Mouse (Mus musculus): ENCODE measurements around the gene Kif24. TPM values are rescaled to one million over a fixed set of nuclear protein-coding genes. Genes with fewer than 3 reads are reported as not detected.

Gene Kif24
- polyA plus RNA-seq, 1 experiment from 2014 or later: 2.3 TPM

GRCm38 (mm10) chr4:41460690-41461089 is 4.0 kb downstream of the Kif24 start:
- Histone ChIP-seq H3K9ac (no peak overlapping the region), H3K9me3 (no peaks in the 10 kb centered on the region), H3K36me3 (no peaks in the 10 kb centered on the region), H3K4me2 (no peak overlapping the region), H3K27me3 (no peaks in the 10 kb centered on the region), H3K4me3 (no peak overlapping the region), H3K4me1 (replicated peaks) (peaks cover 14% of the 10 kb centered on the region), H3K27ac (replicated peaks) (no peak overlapping the region)
- WGBS: 98% methylated on average over 1 of the region's 1 CpGs
- no peak for ATAC-seq (ENCODE audit: low read depth)

DNA sequence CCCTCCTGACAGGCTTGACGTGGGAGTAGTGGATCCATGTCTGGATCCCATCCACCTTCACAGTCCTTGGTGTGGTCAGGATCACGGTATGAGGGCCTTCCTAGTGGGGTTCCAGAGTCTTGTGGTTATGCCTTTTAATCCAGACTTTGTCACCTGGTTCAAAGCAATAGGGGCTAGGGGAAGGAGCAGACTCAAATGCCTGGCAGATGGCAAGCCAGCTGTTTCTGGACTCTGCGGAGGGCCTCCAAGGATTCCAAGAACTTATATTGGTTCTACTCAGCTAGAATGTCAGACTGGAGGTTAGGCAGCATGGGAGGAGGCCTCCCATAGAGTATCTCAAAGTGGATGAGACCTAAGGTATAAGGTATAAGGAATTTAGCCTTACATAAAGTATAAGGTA is 17.1 kb downstream of the Kif24 start:
- WGBS: 93% methylated on average over 3 of the region's 3 CpGs
- no peak for ATAC-seq (ENCODE audit: low read depth)
- Histone ChIP-seq H3K4me2 (no peak overlapping the region), H3K4me3 (no peak overlapping the region), H3K27ac (replicated peaks) (no peak overlapping the region), H3K9me3 (no peaks in the 10 kb centered on the region), H3K36me3 (0 out of 2 replicates have a peak, but pooled peaks cover 6% of the 10 kb centered on the region), H3K9ac (no peak overlapping the region), H3K27me3 (no peaks in the 10 kb centered on the region), H3K4me1 (replicated peaks) (no peaks in the 10 kb centered on the region)

- ATAC-seq (ENCODE audit: low read depth): no peak
- no peaks in the 10 kb centered on the region for H3K9me3 ChIP-seq
- no peak overlapping the region for H3K9ac ChIP-seq
- H3K4me3 ChIP-seq: no peak overlapping the region
- no peak overlapping the region for H3K27ac ChIP-seq (replicated peaks)
- 0 out of 2 replicates have a peak, but pooled peaks cover 6% of the 10 kb centered on the region for H3K36me3 ChIP-seq
- H3K27me3 ChIP-seq: no peaks in the 10 kb centered on the region
- H3K4me1 ChIP-seq (replicated peaks): no peaks in the 10 kb centered on the region
- WGBS: 85% methylated on average over 4 of the region's 4 CpGs
- no peak overlapping the region for H3K4me2 ChIP-seq
Measured at GRCm38 (mm10) chr4:41442790-41443302, 21.8 kb downstream of the Kif24 start.

DNA sequence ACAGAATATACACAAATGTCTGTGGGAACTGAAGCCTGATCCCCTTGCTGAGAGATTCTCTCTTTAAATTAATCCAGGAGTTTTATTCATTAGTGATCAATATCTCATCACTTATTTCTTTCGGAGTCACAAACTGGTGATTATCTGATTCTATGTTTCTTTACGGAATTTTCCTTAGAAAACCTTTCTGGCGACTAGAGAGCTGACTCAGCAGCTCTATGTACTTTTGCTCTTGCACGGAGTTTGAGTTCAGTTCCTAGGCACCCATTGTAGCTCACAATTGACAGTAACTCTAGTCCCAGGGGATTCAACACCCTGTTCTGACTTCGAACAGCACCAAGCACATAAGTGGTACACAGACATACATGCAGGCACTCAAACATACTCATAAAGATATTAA is 25.8 kb downstream of the Kif24 start:
- 88% methylated on average over 5 of the region's 5 CpGs for WGBS
- ATAC-seq (ENCODE audit: low read depth): no peak
- no peak overlapping the region for H3K9ac ChIP-seq

GRCm38 (mm10) chr4:41416966-41417365 is 47.7 kb downstream of the Kif24 start:
- H3K36me3 ChIP-seq: no peaks in the 10 kb centered on the region
- no peak overlapping the region for H3K4me2 ChIP-seq
- H3K27me3 ChIP-seq: no peaks in the 10 kb centered on the region
- no peak overlapping the region for H3K4me3 ChIP-seq
- no peak overlapping the region for H3K9ac ChIP-seq
- H3K27ac ChIP-seq (replicated peaks): no peak overlapping the region
- no peaks in the 10 kb centered on the region for H3K4me1 ChIP-seq (replicated peaks)
- no peak for ATAC-seq (ENCODE audit: low read depth)
- H3K9me3 ChIP-seq: no peaks in the 10 kb centered on the region

More for the DNA sequence above, 25.8 kb downstream of the Kif24 start:
- Histone ChIP-seq H3K9me3 (no peaks in the 10 kb centered on the region), H3K36me3 (no peaks in the 10 kb centered on the region), H3K27ac (replicated peaks) (no peak overlapping the region), H3K4me2 (no peak overlapping the region), H3K4me3 (no peak overlapping the region), H3K4me1 (replicated peaks) (no peaks in the 10 kb centered on the region), H3K27me3 (no peaks in the 10 kb centered on the region)

GRCm38 (mm10) chr4:41409341-41409740 is 55.3 kb downstream of the Kif24 start:
- H3K9me3 ChIP-seq: no peaks in the 10 kb centered on the region
- no peak overlapping the region for H3K4me2 ChIP-seq
- no peak overlapping the region for H3K9ac ChIP-seq
- no peaks in the 10 kb centered on the region for H3K27me3 ChIP-seq
- WGBS: 93% methylated on average over 1 of the region's 1 CpGs
- no peaks in the 10 kb centered on the region; the same call in 1 of the 2 replicates for H3K4me1 ChIP-seq (replicated peaks)
- H3K27ac ChIP-seq (replicated peaks): no peak overlapping the region
- no peak overlapping the region for H3K4me3 ChIP-seq
- ATAC-seq (ENCODE audit: low read depth): no peak
- 0 out of 2 replicates have a peak, but pooled peaks cover 9% of the 10 kb centered on the region for H3K36me3 ChIP-seq

- WGBS: 91% methylated on average over 2 of the region's 2 CpGs
- H3K9ac ChIP-seq: no peak overlapping the region
- H3K36me3 ChIP-seq: 0 out of 2 replicates have a peak, but pooled peaks cover 9% of the 10 kb centered on the region
- no peak overlapping the region for H3K27ac ChIP-seq (replicated peaks)
- ATAC-seq (ENCODE audit: low read depth): no peak
- H3K4me3 ChIP-seq: no peak overlapping the region
- H3K9me3 ChIP-seq: no peaks in the 10 kb centered on the region
- peaks cover 8% of the 10 kb centered on the region; the same call in 1 of the 2 replicates for H3K4me1 ChIP-seq (replicated peaks)
- H3K27me3 ChIP-seq: no peaks in the 10 kb centered on the region
- no peak overlapping the region for H3K4me2 ChIP-seq
Measured at GRCm38 (mm10) chr4:41407353-41407752, 57.3 kb downstream of the Kif24 start.

DNA sequence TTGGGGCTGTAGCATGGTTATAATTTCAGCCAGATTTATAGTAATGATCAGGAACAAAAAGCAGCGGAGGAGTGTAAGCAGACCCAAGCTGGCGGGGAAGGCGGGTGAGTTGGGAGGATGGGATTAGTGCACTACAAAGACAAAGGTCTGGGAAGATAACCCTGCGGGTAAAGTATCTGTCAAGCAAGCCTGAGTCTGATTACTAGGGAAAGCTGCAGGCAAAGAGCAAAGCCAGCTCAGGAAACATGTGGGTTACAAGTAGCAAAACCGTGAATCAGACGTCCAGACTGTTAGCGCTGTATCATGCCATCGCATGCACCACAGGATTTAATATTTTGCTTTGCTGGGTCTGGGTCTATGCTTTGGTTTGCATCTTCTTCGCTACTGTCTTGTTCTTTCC is 58.1 kb downstream of the Kif24 start:
- peaks cover 8% of the 10 kb centered on the region; the same call in 1 of the 2 replicates for H3K4me1 ChIP-seq (replicated peaks)
- H3K9ac ChIP-seq: no peak overlapping the region
- no peaks in the 10 kb centered on the region for H3K27me3 ChIP-seq
- no peak overlapping the region for H3K4me2 ChIP-seq
- H3K4me3 ChIP-seq: no peak overlapping the region
- H3K36me3 ChIP-seq: peaks cover 13% of the 10 kb centered on the region; the same call in 1 of the 2 replicates
- no peaks in the 10 kb centered on the region for H3K9me3 ChIP-seq
- ATAC-seq (ENCODE audit: low read depth): no peak
- H3K27ac ChIP-seq (replicated peaks): no peak overlapping the region
- WGBS: 90% methylated on average over 9 of the region's 9 CpGs

DNA sequence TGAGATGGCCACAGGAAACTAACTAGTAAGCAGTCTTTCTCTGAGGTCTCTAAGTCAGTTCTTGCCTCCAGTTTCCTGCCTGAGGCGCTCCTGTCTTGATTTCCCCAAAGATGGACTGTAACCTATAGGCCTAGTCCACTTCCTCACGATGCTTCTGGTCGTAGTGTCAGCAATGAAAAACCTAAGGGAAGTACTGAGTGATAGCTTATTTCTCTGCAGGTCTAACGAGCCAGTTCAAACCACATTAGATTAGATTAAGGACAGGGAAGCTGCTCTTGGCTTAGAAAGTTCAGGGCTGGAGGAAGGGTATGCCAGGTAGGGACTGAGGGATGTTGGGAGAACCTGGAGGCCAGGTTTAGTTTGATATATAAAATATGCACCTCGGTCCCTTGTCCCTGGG is 63.1 kb downstream of the Kif24 start:
- H3K27me3 ChIP-seq: no peaks in the 10 kb centered on the region

GRCm38 (mm10) chr4:41401167-41401566 is 63.5 kb downstream of the Kif24 start:
- peaks cover 8% of the 10 kb centered on the region; the same call in 1 of the 2 replicates for H3K4me1 ChIP-seq (replicated peaks)
- H3K27me3 ChIP-seq: no peaks in the 10 kb centered on the region
- no peak overlapping the region for H3K27ac ChIP-seq (replicated peaks)
- no peaks in the 10 kb centered on the region for H3K9me3 ChIP-seq
- ATAC-seq (ENCODE audit: low read depth): no peak
- H3K36me3 ChIP-seq: peaks cover 41% of the 10 kb centered on the region
- H3K4me3 ChIP-seq: no peak overlapping the region
- no peak overlapping the region for H3K9ac ChIP-seq
- no peak overlapping the region for H3K4me2 ChIP-seq

More for the DNA sequence above, 63.1 kb downstream of the Kif24 start:
- no peaks in the 10 kb centered on the region for H3K9me3 ChIP-seq
- no peak overlapping the region for H3K9ac ChIP-seq
- 92% methylated on average over 5 of the region's 5 CpGs for WGBS
- no peak overlapping the region for H3K4me3 ChIP-seq
- H3K27ac ChIP-seq (replicated peaks): no peak overlapping the region
- H3K36me3 ChIP-seq: peaks cover 41% of the 10 kb centered on the region; the same call in 1 of the 2 replicates
- peaks cover 8% of the 10 kb centered on the region; the same call in 1 of the 2 replicates for H3K4me1 ChIP-seq (replicated peaks)
- no peak for ATAC-seq (ENCODE audit: low read depth)
- no peak overlapping the region for H3K4me2 ChIP-seq

DNA sequence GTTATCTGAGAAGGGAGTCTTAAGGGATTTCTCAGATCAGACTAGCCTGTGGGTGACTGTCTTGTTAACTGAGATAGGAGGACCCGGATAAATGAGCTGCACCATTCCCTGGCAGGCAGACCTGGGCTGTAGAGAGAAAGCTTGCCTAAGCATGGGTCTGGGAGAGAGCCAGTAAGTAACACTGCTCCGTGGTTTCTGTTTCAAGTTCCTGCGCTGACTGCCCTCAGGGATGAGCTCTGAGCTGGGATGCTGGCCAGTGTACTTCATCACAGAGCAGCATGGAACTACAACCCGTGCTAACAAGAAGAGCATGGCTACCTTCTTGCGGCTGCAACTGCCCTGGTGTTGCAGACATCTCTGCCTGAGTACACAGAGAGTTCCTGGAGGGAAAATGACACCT is 64.8 kb downstream of the Kif24 start:
- peaks cover 54% of the 10 kb centered on the region for H3K36me3 ChIP-seq
- no peak overlapping the region for H3K9ac ChIP-seq
- H3K9me3 ChIP-seq: no peaks in the 10 kb centered on the region
- no peak overlapping the region for H3K4me3 ChIP-seq
- H3K27me3 ChIP-seq: no peaks in the 10 kb centered on the region
- no peak for ATAC-seq (ENCODE audit: low read depth)
- H3K4me1 ChIP-seq (replicated peaks): peaks cover 8% of the 10 kb centered on the region; the same call in 1 of the 2 replicates
- 90% methylated on average over 5 of the region's 5 CpGs for WGBS
- no peak overlapping the region for H3K4me2 ChIP-seq
- H3K27ac ChIP-seq (replicated peaks): no peak overlapping the region

DNA sequence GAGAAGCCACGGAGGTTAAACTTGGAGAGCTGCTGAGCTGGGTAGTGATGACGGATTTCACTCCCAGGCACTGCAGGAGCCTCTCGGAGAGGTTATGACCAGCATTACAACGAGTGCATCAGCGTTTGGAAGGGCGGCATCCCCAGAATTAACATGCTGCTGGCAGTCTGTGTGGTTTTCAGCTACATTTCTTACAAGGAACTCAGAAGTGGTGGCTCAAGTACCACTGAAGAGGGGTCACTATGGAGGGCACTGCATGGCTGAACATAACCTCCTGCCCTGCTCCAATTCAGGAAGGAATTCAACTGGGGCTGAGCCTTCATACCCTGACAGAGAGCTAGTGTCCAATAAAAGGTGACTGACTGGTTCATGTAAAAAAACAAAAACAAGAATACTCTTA is 66.3 kb downstream of the Kif24 start:
- H3K4me3 ChIP-seq: no peak overlapping the region
- no peak overlapping the region for H3K9ac ChIP-seq
- H3K36me3 ChIP-seq: peaks cover 69% of the 10 kb centered on the region
- H3K27ac ChIP-seq (replicated peaks): no peak overlapping the region
- no peaks in the 10 kb centered on the region for H3K4me1 ChIP-seq (replicated peaks)
- no peaks in the 10 kb centered on the region for H3K9me3 ChIP-seq
- H3K4me2 ChIP-seq: no peak overlapping the region
- WGBS: 94% methylated on average over 6 of the region's 6 CpGs
- H3K27me3 ChIP-seq: no peaks in the 10 kb centered on the region
- no peak for ATAC-seq (ENCODE audit: low read depth)

GRCm38 (mm10) chr4:41394651-41395050 is 70.0 kb downstream of the Kif24 start:
- WGBS: 77% methylated on average over 9 of the region's 9 CpGs
- peaks cover 84% of the 10 kb centered on the region for H3K36me3 ChIP-seq
- no peak overlapping the region for H3K4me3 ChIP-seq
- no peak overlapping the region for H3K4me2 ChIP-seq
- no peak overlapping the region for H3K27ac ChIP-seq (replicated peaks)
- no peaks in the 10 kb centered on the region for H3K27me3 ChIP-seq
- H3K4me1 ChIP-seq (replicated peaks): no peaks in the 10 kb centered on the region
- no peaks in the 10 kb centered on the region for H3K9me3 ChIP-seq
- no peak overlapping the region for H3K9ac ChIP-seq
- ATAC-seq (ENCODE audit: low read depth): no peak
